Mouse (Mus musculus): ENCODE results near the gene Gm49337. TPM values are rescaled to one million over a fixed set of nuclear protein-coding genes. Genes with fewer than 3 reads are reported as not detected.
A peak's percentile ranks its signal among the peaks of the same experiment; 100 is the strongest.

The Gm49337 gene
- total and polyA plus RNA-seq, 3 experiments, result not detected

DNA sequence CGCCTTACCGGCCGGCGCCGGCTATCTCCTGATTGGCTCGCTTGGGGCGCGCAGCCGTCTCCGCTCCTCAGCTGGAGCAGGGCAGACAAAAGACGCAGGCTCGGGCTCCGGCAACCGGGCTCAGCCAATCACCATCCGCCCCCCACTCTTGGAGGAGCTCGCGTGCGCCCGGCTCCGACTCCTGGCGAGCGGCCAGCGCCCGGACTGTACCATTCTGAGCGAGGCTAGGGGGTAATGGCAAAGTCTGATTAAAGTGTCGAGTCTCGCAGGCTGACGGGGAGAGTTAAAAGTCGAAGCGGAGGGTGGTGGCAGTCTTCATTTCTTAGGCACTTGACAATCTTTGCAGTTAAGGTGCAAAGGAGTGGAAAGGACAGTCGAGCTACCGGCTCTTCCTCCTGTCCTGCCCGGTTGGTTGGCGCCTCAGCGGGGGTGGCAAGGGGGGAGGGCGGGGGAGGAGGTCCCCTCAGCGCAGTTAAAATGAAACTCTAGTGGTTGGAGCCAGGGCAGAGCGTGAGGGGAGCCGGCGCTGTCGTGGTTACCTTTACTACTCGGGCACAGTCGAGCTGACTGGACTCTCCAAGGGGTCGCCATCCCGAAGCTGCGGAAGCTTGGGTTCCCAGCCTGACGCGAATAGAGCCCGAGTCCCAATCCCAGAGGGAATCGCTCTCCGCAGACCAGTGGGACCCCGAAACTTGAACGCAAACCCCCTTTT, 48.1 kb downstream of the Gm49337 start, which contains the start of gene Pik3r3 (continued):
- TF ChIP-seq ETS1 (IDR thresholded peaks at IDR 0.05; ENCODE audit: low read depth, low read length) (peak; percentile 66), RCOR1 (IDR thresholded peaks at IDR 0.05; ENCODE audit: low read depth, low read length) (no peak), MAZ (IDR thresholded peaks at IDR 0.05; ENCODE audit: low read depth, low read length) (peak; percentile 98), ELF1 (IDR thresholded peaks at IDR 0.05; ENCODE audit: low read depth, low read length) (no peak), USF1 (IDR thresholded peaks at IDR 0.05; ENCODE audit: low read depth, low read length) (peak; percentile 19; the same call in 1 of the 2 replicates), JUND (IDR thresholded peaks at IDR 0.05; ENCODE audit: low read depth, low read length) (no peak), CHD2 (IDR thresholded peaks at IDR 0.05; ENCODE audit: low read length) (peak; percentile 3; the same call in 1 of the 2 replicates), UBTF (IDR thresholded peaks at IDR 0.05; ENCODE audit: borderline replicate concordance, insufficient read depth, low read depth, low read length) (no peak), GABPA (IDR thresholded peaks at IDR 0.05; ENCODE audit: low read depth, low read length) (no peak), KAT2A (conservative IDR thresholded peaks at IDR 0.05; ENCODE audit: low read depth, low read length) (no peak), MAFK (IDR thresholded peaks at IDR 0.05; ENCODE audit: borderline replicate concordance, low read depth, low read length) (no peak), GATA1 (IDR thresholded peaks at IDR 0.05; ENCODE audit: low read depth, low read length) (no peak), HCFC1 (IDR thresholded peaks at IDR 0.05; ENCODE audit: low read depth, low read length) (peak; percentile 71), POLR2AphosphoS2 (IDR thresholded peaks at IDR 0.05; ENCODE audit: low read length) (peak; percentile 83), ZMIZ1 (IDR thresholded peaks at IDR 0.05; ENCODE audit: low read depth, low read length) (peak; percentile 94), EP300 (IDR thresholded peaks at IDR 0.05; ENCODE audit: low read depth in 1 of 2, low read length in 2 of 2) (peak in 1 of 2 experiments; percentile 35; a peak in 1 of 4 replicates)

DNA sequence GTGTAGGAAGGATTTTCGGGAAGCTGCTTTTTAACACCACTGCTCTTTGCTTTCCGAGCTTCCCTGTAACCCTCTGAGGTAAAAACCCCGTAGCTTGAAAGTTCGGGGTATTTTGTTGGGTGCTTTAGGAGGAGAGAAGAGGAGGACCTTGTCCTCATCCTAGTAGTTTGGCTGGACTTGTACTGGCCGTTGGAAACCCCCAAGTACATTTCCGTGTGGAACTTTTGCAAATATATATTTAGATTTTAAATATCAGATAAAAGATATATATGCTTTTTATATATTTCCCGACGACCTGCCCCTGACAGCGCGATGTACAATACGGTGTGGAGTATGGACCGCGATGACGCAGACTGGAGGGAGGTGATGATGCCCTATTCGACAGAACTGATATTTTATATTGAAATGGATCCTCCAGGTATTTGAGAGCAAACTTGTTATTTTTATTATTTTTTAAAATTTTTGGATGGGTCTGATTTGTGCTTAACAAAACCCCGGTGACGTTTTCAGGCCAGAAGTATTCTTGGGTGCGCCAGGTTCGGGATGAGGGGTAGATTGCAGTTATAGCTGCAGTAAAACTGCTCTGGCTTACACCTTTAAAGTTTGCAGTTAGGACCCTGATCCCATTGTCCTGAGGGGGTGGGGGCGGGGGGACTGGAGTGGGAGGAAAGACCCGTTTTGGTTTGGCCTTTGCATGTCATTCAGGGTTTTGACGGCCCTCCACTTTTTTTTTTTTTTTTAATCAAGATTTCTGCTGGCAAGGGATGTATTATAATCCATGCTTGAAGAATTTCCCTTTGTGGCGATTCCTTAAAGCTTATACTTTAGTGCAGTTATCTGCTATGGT, 49.0 kb downstream of the Gm49337 start:
- H3K27me3 ChIP-seq (ENCODE audit: control insufficient read depth in 1 of 2, insufficient read depth in 2 of 2, low read length in 2 of 2), result no peaks in the 10 kb centered on the region
- TF ChIP-seq USF2 (IDR thresholded peaks at IDR 0.05; ENCODE audit: borderline replicate concordance in 1 of 2, insufficient read depth in 1 of 2, low read depth in 1 of 2, low read length in 2 of 2) (no peak), E2F4 (IDR thresholded peaks at IDR 0.05; ENCODE audit: borderline replicate concordance, low read depth, low read length) (no peak), ELF1 (IDR thresholded peaks at IDR 0.05; ENCODE audit: low read depth, low read length) (no peak), POLR2AphosphoS5 (IDR thresholded peaks at IDR 0.05; ENCODE audit: borderline replicate concordance, low read depth, low read length) (no peak), SMC3 (IDR thresholded peaks at IDR 0.05; ENCODE audit: low read depth, low read length) (no peak), MYC (IDR thresholded peaks at IDR 0.05; ENCODE audit: low read depth, low read length) (peak; percentile 20; the same call in 1 of the 2 replicates), ZNF384 (IDR thresholded peaks at IDR 0.05; ENCODE audit: low read depth, low read length) (peak; percentile 87), SIN3A (IDR thresholded peaks at IDR 0.05; ENCODE audit: low read length) (no peak; the same call in 1 of the 2 replicates), TBP (IDR thresholded peaks at IDR 0.05; ENCODE audit: low read depth, low read length) (no peak), GABPA (IDR thresholded peaks at IDR 0.05; ENCODE audit: low read depth, low read length) (no peak), RCOR1 (IDR thresholded peaks at IDR 0.05; ENCODE audit: low read depth, low read length) (0 out of 2 replicates have a peak, but pooled peaks have one; percentile 21), MXI1 (IDR thresholded peaks at IDR 0.05; ENCODE audit: low read depth, low read length) (no peak), GATA1 (IDR thresholded peaks at IDR 0.05; ENCODE audit: low read depth, low read length) (no peak), RAD21 (IDR thresholded peaks at IDR 0.05; ENCODE audit: low read depth, low read length) (no peak)
- H3K9ac ChIP-seq (ENCODE audit: control insufficient read depth, low read depth, low read length, poor library complexity, severe bottlenecking), result peak overlapping the region; percentile 84
- peak overlapping the region; percentile 86 for H3K27ac ChIP-seq (ENCODE audit: control insufficient read depth, low read depth, low read length)
- peaks cover 4% of the 10 kb centered on the region in 2 experiments; a peak in 3 of 4 replicates for H3K4me1 ChIP-seq (ENCODE audit: control insufficient read depth in 1 of 2, insufficient read depth in 2 of 2, low read length in 2 of 2)
- H3K9me3 ChIP-seq (replicated peaks; ENCODE audit: insufficient read depth, low read length), result no peaks in the 10 kb centered on the region
- H3K79me2 ChIP-seq (ENCODE audit: control insufficient read depth, insufficient read depth, low read length, poor library complexity), result peaks cover 4% of the 10 kb centered on the region; the same call in 1 of the 2 replicates
- peaks cover 0 to 8% of the 10 kb centered on the region in 2 experiments; a peak in 2 of 4 replicates for H3K36me3 ChIP-seq (ENCODE audit: control insufficient read depth in 1 of 2, insufficient read depth in 2 of 2, low read length in 2 of 2)
- H3K4me3 ChIP-seq (ENCODE audit: control insufficient read depth in 1 of 2, insufficient read depth in 1 of 2, low read depth in 2 of 2, low read length in 2 of 2), result peak overlapping the region; percentile 84 to 85
- no peak for DNase-seq (ENCODE audit: low read depth, low spot score)
